Mouse (Mus musculus): ENCODE results near the gene Dgkz.

Gene Dgkz

GRCm38 (mm10) chr2:91921790-91922570 lies 53.7 kb downstream of the Dgkz start:
- peak; percentile 87 for DNase-seq (ENCODE audit: extremely low spot score, low spot score)

- peak; percentile 65 for DNase-seq (ENCODE audit: extremely low spot score, low spot score)
These were observed 54.4 kb downstream of the Dgkz start for GRCm38 (mm10) chr2:91921181-91921789.

- DNase-seq (ENCODE audit: extremely low spot score, low spot score) = no peak
These were observed 55.5 kb downstream of the Dgkz start for GRCm38 (mm10) chr2:91920130-91920529.

GRCm38 (mm10) chr2:91917096-91917495 lies 58.6 kb downstream of the Dgkz start:
- no peak for DNase-seq (ENCODE audit: extremely low spot score, low spot score)

GRCm38 (mm10) chr2:91916346-91916977 lies 59.2 kb downstream of the Dgkz start:
- DNase-seq (ENCODE audit: extremely low spot score, low spot score) = no peak

GRCm38 (mm10) chr2:91913328-91914110 lies 62.1 kb downstream of the Dgkz start:
- no peak for DNase-seq (ENCODE audit: extremely low spot score, low spot score)

- no peak for DNase-seq (ENCODE audit: extremely low spot score, low spot score)
These were observed 63.0 kb downstream of the Dgkz start for GRCm38 (mm10) chr2:91912616-91913015.

- no peak for DNase-seq (ENCODE audit: extremely low spot score, low spot score)
These were observed 69.5 kb downstream of the Dgkz start for GRCm38 (mm10) chr2:91906141-91906540.

GRCm38 (mm10) chr2:91904618-91905307 lies 70.9 kb downstream of the Dgkz start:
- no peak for DNase-seq (ENCODE audit: extremely low spot score, low spot score)

- no peak for DNase-seq (ENCODE audit: extremely low spot score, low spot score)
These were observed 72.3 kb downstream of the Dgkz start for GRCm38 (mm10) chr2:91903171-91903925.

- DNase-seq (ENCODE audit: extremely low spot score, low spot score) = no peak
These were observed 73.3 kb downstream of the Dgkz start for GRCm38 (mm10) chr2:91902336-91902735.

GRCm38 (mm10) chr2:91900431-91900830 lies 75.2 kb downstream of the Dgkz start:
- DNase-seq (ENCODE audit: extremely low spot score, low spot score) = no peak

- DNase-seq (ENCODE audit: extremely low spot score, low spot score) = no peak
These were observed 76.5 kb downstream of the Dgkz start for GRCm38 (mm10) chr2:91899141-91899540.

- no peak for DNase-seq (ENCODE audit: extremely low spot score, low spot score)
These were observed 77.7 kb downstream of the Dgkz start for GRCm38 (mm10) chr2:91897968-91898367.

GRCm38 (mm10) chr2:91895401-91895800 lies 80.3 kb downstream of the Dgkz start:
- no peak for DNase-seq (ENCODE audit: extremely low spot score, low spot score)

- DNase-seq (ENCODE audit: extremely low spot score, low spot score) = no peak
These were observed 80.9 kb downstream of the Dgkz start for GRCm38 (mm10) chr2:91894716-91895115.

- no peak for DNase-seq (ENCODE audit: extremely low spot score, low spot score)
These were observed 91.0 kb downstream of the Dgkz start for GRCm38 (mm10) chr2:91884616-91885015.

GRCm38 (mm10) chr2:91883961-91884360 lies 91.7 kb downstream of the Dgkz start:
- DNase-seq (ENCODE audit: extremely low spot score, low spot score) = no peak
